Comparison of ENCODE assay signal across 14 mouse cellular contexts in genomic region chr10:69553091-69553490, GRCm38 (mm10).
DNase-seq lines count a peak whose midpoint lies in the region.
"Had no signal": no experiment of that assay in that cellular context is flagged by ENCODE, and none has a peak within 500 bp of the region (broad histone marks: within the 10 kb centered on the region; RNA-seq: fewer than 3 reads in every experiment).

No protein-coding gene starts in this region.

- peak; percentile 38 for DNase-seq in kidney, adult 18-20 months
- DNase-seq in kidney, postnatal 4 days: no peak
- peak; percentile 59 to 76 for DNase-seq in kidney, adult 8-10 months
- DNase-seq in kidney, postnatal 10 days: peak; percentile 46
- DNase-seq in yolk sac, embryonic 10.5 days (ENCODE audit: low spot score): peak; percentile 61
- DNase-seq in lung, postnatal 14 days: no peak
- no peak for DNase-seq in left cerebral cortex, postnatal 36 days (ENCODE audit: low spot score in 2 of 2)
- DNase-seq: adrenal gland, adult 2 months; adrenal gland, postnatal 25 days; cerebellum, adult 18-20 months; cerebellum, adult 9-11 months; cerebellum, postnatal 36 days; gastrocnemius, postnatal 25 days; heart, postnatal 10 days had no signal

- intact Hi-C loops in left cerebral cortex, postnatal 36 days (cut with DNase I): no loop called here

Comparison
In these comparisons a context has a peak if more than half of its experiments do, and no peak if none do; other contexts are left out.
1. DNase-seq: peak in kidney, adult 18-20 months (single experiment), kidney, adult 8-10 months (2 of 2), kidney, postnatal 10 days (single experiment) and yolk sac, embryonic 10.5 days (single experiment); none in kidney, postnatal 4 days (0 of 2), lung, postnatal 14 days (single experiment) and left cerebral cortex, postnatal 36 days (0 of 2).